Mouse (Mus musculus) hindbrain, embryonic 11.5 days (tissue): ENCODE results near the gene Olfr1375. TPM values are rescaled to one million over a fixed set of nuclear protein-coding genes. Genes with fewer than 3 reads are reported as not detected.
A peak's percentile ranks its signal among the peaks of the same experiment; 100 is the strongest.
"Not testable (repeated sequence)": the region's sequence is repeated elsewhere in the genome, so short reads cannot be mapped to it uniquely, and the experiment has no call there.

Source experiments
- ATAC-seq: fragments of 200-750 bp; cut with Nextera tagmentation; 2 replicates; pipeline ENCODE4 v1.8.0; 2017; ENCODE audit warnings: mild to moderate bottlenecking, moderate TSS enrichment, moderate library complexity; ENCODE audit not compliant: low FRiP score
- DNase-seq: peaks from one replicate; pipeline ENCODE4 v3.0.0-alpha.2; 2015; ENCODE audit warnings: low spot score
- H3K27ac ChIP-seq: fragments of 300-500 bp; sonication (generic); 2 replicates; pipeline ENCODE4 v1.5.1; 2014; ENCODE audit warnings: mild to moderate bottlenecking, low read depth, low read length
- H3K27me3 ChIP-seq: fragments of 300-500 bp; sonication (generic); 2 replicates; pipeline ENCODE4 v1.6.1; 2014; ENCODE audit warnings: mild to moderate bottlenecking, low read length, moderate library complexity, mixed read lengths; ENCODE audit not compliant: control insufficient read depth, insufficient read depth
- H3K36me3 ChIP-seq: fragments of 300-500 bp; sonication (generic); 2 replicates; pipeline ENCODE4 v1.6.1; 2014; ENCODE audit warnings: mild to moderate bottlenecking, low read length, moderate library complexity, mixed read lengths; ENCODE audit not compliant: control insufficient read depth, insufficient read depth
- H3K4me1 ChIP-seq: fragments of 300-500 bp; sonication (generic); replicated peaks from 2 replicates; pipeline ENCODE4 v1.6.1; 2014; ENCODE audit warnings: low read length, mixed read lengths; ENCODE audit not compliant: control insufficient read depth, insufficient read depth
- H3K4me2 ChIP-seq: fragments of 300-500 bp; sonication (generic); replicated peaks from 2 replicates; pipeline ENCODE4 v1.6.1; 2014; ENCODE audit warnings: mild to moderate bottlenecking, low read depth, low read length
- H3K4me3 ChIP-seq: fragments of 300-500 bp; sonication (generic); 2 replicates; pipeline ENCODE4 v1.5.1; 2014; ENCODE audit warnings: low read depth, low read length
- H3K9ac ChIP-seq: fragments of 300-500 bp; sonication (generic); 2 replicates; pipeline ENCODE4 v1.6.1; 2014; ENCODE audit warnings: low read depth, low read length
- H3K9me3 ChIP-seq: fragments of 300-500 bp; sonication (generic); 2 replicates; pipeline ENCODE4 v1.6.1; 2016; ENCODE audit warnings: low read length; ENCODE audit not compliant: control insufficient read depth
- WGBS: fragments of 180-500 bp; shearing (Covaris S2); extraction: QIAGEN DNeasy Blood & Tissue Kit; methylation state at CpG from one replicate; pipeline ENCODE4 v1.1.7; 2014; 5-methylcytosine and 5-hydroxymethylcytosine counted together
- polyA plus RNA-seq: library from polyadenylated mRNA; unstranded; fragments of >200 nt; fragmentation: Nextera tagmentation; extraction: Ambion mirVana; gene quantifications from 2 replicates; pipeline ENCODE4 v1.2.1, GENCODE M21; 2014

Olfr1375 gene
- polyA plus RNA-seq, 1 experiment from 2014 or later: not detected

DNA sequence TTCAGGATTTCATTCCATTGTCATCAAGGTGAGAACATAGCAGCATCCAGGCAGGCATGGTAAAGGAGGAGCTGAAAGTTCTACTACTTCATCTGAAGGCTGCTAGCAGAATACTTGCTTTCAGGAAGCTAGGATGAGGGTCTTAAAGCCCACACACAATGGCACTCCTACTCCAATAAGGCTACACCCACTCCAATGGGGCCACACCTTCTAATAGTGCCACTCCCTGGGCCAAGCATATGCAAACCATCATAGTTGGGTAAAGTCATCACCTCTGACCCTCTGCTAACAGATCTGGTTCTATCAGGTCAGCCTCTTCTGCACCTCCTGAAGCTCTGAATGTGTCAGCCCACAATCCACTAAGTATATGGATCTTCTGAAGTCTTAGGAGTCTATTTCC lies 13.8 kb upstream of the Olfr1375 start:
- not testable (repeated sequence) for H3K9me3 ChIP-seq, H3K36me3 ChIP-seq, H3K4me3 ChIP-seq, H3K9ac ChIP-seq, ATAC-seq, H3K27me3 ChIP-seq, H3K4me1 ChIP-seq, H3K27ac ChIP-seq, H3K4me2 ChIP-seq, DNase-seq

- Histone ChIP-seq H3K9me3 (no peaks in the 10 kb centered on the region), H3K27me3 (no peaks in the 10 kb centered on the region), H3K27ac (no peak overlapping the region), H3K36me3 (no peaks in the 10 kb centered on the region), H3K4me1 (no peaks in the 10 kb centered on the region; the same call in 1 of the 2 replicates), H3K4me3 (no peak overlapping the region), H3K9ac (no peak overlapping the region), H3K4me2 (no peak overlapping the region)
- 89% methylated on average over 2 of the region's 2 CpGs for WGBS
- ATAC-seq: no peak
- DNase-seq: no peak
Observed at GRCm38 (mm10) chr11:51035951-51036350, 12.0 kb upstream of the Olfr1375 start.

DNA sequence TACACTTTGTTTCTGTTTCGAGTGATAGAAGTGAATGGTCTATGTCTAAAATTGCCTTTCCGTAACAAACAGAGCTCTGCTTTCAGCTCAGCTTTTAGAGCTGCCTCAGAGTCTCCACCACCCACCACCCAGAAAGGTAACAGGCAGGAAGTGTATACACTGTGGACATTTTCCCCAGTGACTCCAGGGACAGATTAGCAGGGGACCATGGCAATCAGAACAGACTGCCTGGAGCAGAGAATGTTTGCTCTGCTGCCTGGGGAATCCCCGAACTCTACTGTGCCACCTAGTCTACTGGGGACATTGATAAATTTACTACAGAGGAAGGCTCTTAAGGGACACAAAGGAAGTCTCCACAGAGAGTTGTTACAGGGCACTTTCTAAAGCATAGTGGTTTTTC lies 3.1 kb upstream of the Olfr1375 start:
- not testable (repeated sequence) for H3K9me3 ChIP-seq, H3K27ac ChIP-seq, H3K27me3 ChIP-seq, H3K4me3 ChIP-seq, ATAC-seq, H3K4me1 ChIP-seq, H3K36me3 ChIP-seq, H3K4me2 ChIP-seq, DNase-seq, H3K9ac ChIP-seq
- 65% methylated on average over 3 of the region's 3 CpGs for WGBS

DNA sequence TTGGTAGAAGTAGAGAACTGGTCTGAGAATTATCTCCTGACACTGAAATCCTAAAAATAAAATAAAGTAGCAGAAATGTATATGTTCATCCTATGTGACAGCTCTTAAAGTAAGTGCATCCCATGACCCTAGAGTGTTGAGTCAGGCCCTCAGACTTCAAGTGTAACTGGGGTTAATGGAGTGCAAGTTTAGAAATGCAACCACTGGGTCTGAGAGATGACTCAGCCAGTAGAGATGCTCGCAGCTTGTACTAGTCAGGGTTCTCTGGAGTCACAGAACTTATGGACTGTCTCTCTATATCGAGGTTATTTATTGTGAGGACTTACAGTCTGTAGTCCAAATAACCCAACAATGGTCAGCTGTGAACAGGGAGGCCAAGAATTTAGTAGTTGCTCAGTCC lies 3.8 kb downstream of the Olfr1375 start:
- DNase-seq (no peak), ATAC-seq (no peak)
- Histone ChIP-seq H3K4me3 (no peak overlapping the region), H3K36me3 (no peaks in the 10 kb centered on the region), H3K4me2 (no peak overlapping the region), H3K27ac (no peak overlapping the region), H3K9ac (no peak overlapping the region), H3K9me3 (no peaks in the 10 kb centered on the region), H3K27me3 (no peaks in the 10 kb centered on the region), H3K4me1 (no peaks in the 10 kb centered on the region)
- 82% methylated on average over 2 of the region's 2 CpGs for WGBS

DNA sequence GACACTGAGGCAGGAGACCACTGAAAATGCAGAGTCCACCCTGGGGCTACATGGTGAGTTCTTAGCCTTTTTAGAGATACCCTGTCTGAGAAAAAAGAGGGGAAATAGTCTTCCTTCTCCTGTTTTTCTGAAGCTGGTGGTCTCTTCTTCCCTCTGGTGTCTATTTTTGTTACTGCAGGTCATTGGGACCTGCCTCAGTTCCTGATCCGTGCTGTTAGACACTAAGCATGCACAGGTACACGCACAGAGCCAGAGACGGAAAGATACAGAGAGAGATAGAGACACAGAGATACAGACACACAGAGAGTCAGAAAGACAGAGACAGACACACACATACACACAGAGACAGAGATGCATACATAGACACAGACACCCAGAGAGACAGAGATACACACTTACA lies 5.3 kb downstream of the Olfr1375 start:
- H3K4me3 ChIP-seq: no peak overlapping the region
- H3K27ac ChIP-seq: no peak overlapping the region
- no peaks in the 10 kb centered on the region for H3K9me3 ChIP-seq
- no peaks in the 10 kb centered on the region for H3K4me1 ChIP-seq
- 50% methylated on average over 3 of the region's 3 CpGs for WGBS
- H3K9ac ChIP-seq: no peak overlapping the region
- no peak for ATAC-seq
- H3K27me3 ChIP-seq: no peaks in the 10 kb centered on the region
- no peaks in the 10 kb centered on the region for H3K36me3 ChIP-seq
- no peak overlapping the region for H3K4me2 ChIP-seq
- DNase-seq: peak; percentile 34

GRCm38 (mm10) chr11:51059151-51059571 lies 11.3 kb downstream of the Olfr1375 start, which contains the start of gene Zfp354a:
Zfp354a (plus strand) TSS chr11:51059257.
- DNase-seq (peak; percentile 89), ATAC-seq (peak; percentile 94)
- H3K4me2 ChIP-seq: peak within 1 kb of the TSS; percentile 84
- H3K9ac ChIP-seq: peak within 1 kb of the TSS; percentile 85
- H3K27me3 ChIP-seq: no peaks in the 10 kb centered on the region
- peak within 1 kb of the TSS; percentile 83 for H3K4me3 ChIP-seq
- no peaks in the 10 kb centered on the region for H3K36me3 ChIP-seq
- H3K27ac ChIP-seq: peak within 1 kb of the TSS; percentile 61; the same call in 1 of the 2 replicates
- under 1% methylated on average over 32 of the region's 32 CpGs for WGBS
- H3K4me1 ChIP-seq: no peaks in the 10 kb centered on the region
- H3K9me3 ChIP-seq: no peaks in the 10 kb centered on the region

GRCm38 (mm10) chr11:51059640-51060039 lies 11.7 kb downstream of the Olfr1375 start:
- no peaks in the 10 kb centered on the region for H3K36me3 ChIP-seq
- peak overlapping the region; percentile 84 for H3K4me2 ChIP-seq
- H3K4me3 ChIP-seq: peak overlapping the region; percentile 83
- no peaks in the 10 kb centered on the region for H3K27me3 ChIP-seq
- 0 out of 2 replicates have a peak overlapping the region, but pooled peaks have one; percentile 61 for H3K27ac ChIP-seq
- no peaks in the 10 kb centered on the region for H3K9me3 ChIP-seq
- DNase-seq: no peak
- H3K9ac ChIP-seq: peak overlapping the region; percentile 85
- H3K4me1 ChIP-seq: no peaks in the 10 kb centered on the region
- WGBS: 14% methylated on average over 14 of the region's 14 CpGs
- peak; percentile 62; the same call in 1 of the 2 replicates for ATAC-seq

DNA sequence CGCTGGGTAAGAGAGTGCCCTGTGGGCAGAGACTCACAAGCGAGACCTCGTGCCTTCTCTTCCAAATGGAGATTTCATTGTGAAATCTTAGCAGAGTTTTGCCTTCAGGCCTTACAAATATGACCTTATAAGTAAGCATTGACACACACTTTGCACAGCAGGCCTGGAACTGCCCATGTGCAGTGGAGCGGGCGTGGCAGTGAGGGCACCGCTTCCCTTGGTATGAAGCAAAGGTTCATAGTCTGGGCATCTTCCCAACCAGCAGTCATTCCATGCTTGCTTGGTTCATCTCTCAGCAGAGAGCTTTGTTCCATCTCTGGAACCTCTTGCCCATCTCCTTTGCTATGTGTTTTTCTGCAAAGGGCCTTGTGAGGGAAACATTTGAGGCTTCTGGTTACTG lies 13.1 kb downstream of the Olfr1375 start:
- 97% methylated on average over 6 of the region's 6 CpGs for WGBS
- Histone ChIP-seq H3K4me2 (no peak overlapping the region), H3K27ac (no peak overlapping the region), H3K27me3 (no peaks in the 10 kb centered on the region), H3K4me3 (no peak overlapping the region), H3K36me3 (peaks cover 2% of the 10 kb centered on the region; the same call in 1 of the 2 replicates), H3K4me1 (no peaks in the 10 kb centered on the region), H3K9ac (no peak overlapping the region), H3K9me3 (no peaks in the 10 kb centered on the region)
- ATAC-seq (no peak), DNase-seq (no peak)

- H3K9ac ChIP-seq: no peak overlapping the region
- no peak overlapping the region for H3K4me2 ChIP-seq
- no peak for ATAC-seq
- DNase-seq: no peak
- H3K36me3 ChIP-seq: peaks cover 4% of the 10 kb centered on the region; the same call in 1 of the 2 replicates
- no peak overlapping the region for H3K4me3 ChIP-seq
- H3K27ac ChIP-seq: no peak overlapping the region
- 93% methylated on average over 7 of the region's 7 CpGs for WGBS
- H3K4me1 ChIP-seq: no peaks in the 10 kb centered on the region
- H3K27me3 ChIP-seq: no peaks in the 10 kb centered on the region
- no peaks in the 10 kb centered on the region for H3K9me3 ChIP-seq
Observed at GRCm38 (mm10) chr11:51063276-51063675, 15.4 kb downstream of the Olfr1375 start.
